Mouse (Mus musculus) stomach, embryonic 14.5 days (tissue): Measurements from ENCODE around the gene Slc9a4. TPM values are rescaled to one million over a fixed set of nuclear protein-coding genes. Genes with fewer than 3 reads are reported as not detected.
"Not testable (repeated sequence)": the region's sequence is repeated elsewhere in the genome, so short reads cannot be mapped to it uniquely, and the experiment has no call there.

Experiments used
- ATAC-seq: fragments of 200-750 bp; cut with Nextera tagmentation; 2 replicates; pipeline ENCODE4 v1.8.0; 2017; ENCODE audit warnings: low read depth, moderate TSS enrichment; ENCODE audit not compliant: insufficient number of reproducible peaks, insufficient read depth, low FRiP score
- H3K27ac ChIP-seq: fragments of 300-500 bp; sonication (generic); 2 replicates; pipeline ENCODE4 v1.5.1; 2014; ENCODE audit warnings: mild to moderate bottlenecking, low read length, moderate library complexity, mixed read lengths
- H3K27me3 ChIP-seq: fragments of 300-500 bp; sonication (generic); 2 replicates; pipeline ENCODE4 v1.6.1; 2014; ENCODE audit warnings: low read length, control low read depth, mixed read lengths; ENCODE audit not compliant: control insufficient read depth, insufficient read depth
- H3K36me3 ChIP-seq: fragments of 300-500 bp; sonication (generic); 2 replicates; pipeline ENCODE4 v1.6.1; 2014; ENCODE audit warnings: mild to moderate bottlenecking, control low read depth, low read length, moderate library complexity, mixed read lengths; ENCODE audit not compliant: control insufficient read depth, insufficient read depth
- H3K4me1 ChIP-seq: fragments of 300-500 bp; sonication (generic); 2 replicates; pipeline ENCODE4 v1.6.1; 2014; ENCODE audit warnings: low read length, control low read depth, mixed read lengths; ENCODE audit not compliant: control insufficient read depth, insufficient read depth
- H3K4me2 ChIP-seq: fragments of 300-500 bp; sonication (generic); replicated peaks from 2 replicates; pipeline ENCODE4 v1.6.1; 2014; ENCODE audit warnings: low read depth, low read length, control low read depth
- H3K4me3 ChIP-seq: fragments of 300-500 bp; sonication (generic); 2 replicates; pipeline ENCODE4 v1.5.1; 2014; ENCODE audit warnings: low read depth, low read length, control low read depth
- H3K9ac ChIP-seq: fragments of 300-500 bp; sonication (generic); replicated peaks from 2 replicates; pipeline ENCODE4 v1.6.1; 2014; ENCODE audit warnings: low read depth, mild to moderate bottlenecking, control low read depth, low read length, moderate library complexity, mixed read lengths
- H3K9me3 ChIP-seq: fragments of 300-500 bp; sonication (generic); 2 replicates; pipeline ENCODE4 v1.6.1; 2016; ENCODE audit warnings: low read depth, low read length, control low read depth; ENCODE audit not compliant: control insufficient read depth
- WGBS: fragments of 180-500 bp; shearing (Covaris S2); extraction: QIAGEN DNeasy Blood & Tissue Kit; methylation state at CpG from one replicate; pipeline ENCODE4 v1.1.7; 2014; 5-methylcytosine and 5-hydroxymethylcytosine counted together
- polyA plus RNA-seq: library from polyadenylated mRNA; unstranded; fragments of >200 nt; fragmentation: Nextera tagmentation; extraction: Ambion mirVana; gene quantifications from 2 replicates; pipeline ENCODE4 v1.2.1, GENCODE M21; 2014

Gene Slc9a4
- polyA plus RNA-seq, 1 experiment from 2014 or later: 2.3 TPM

GRCm38 (mm10) chr1:40659017-40659416 lies 79.1 kb downstream of the Slc9a4 start:
- Histone ChIP-seq H3K4me3 (no peak overlapping the region), H3K27ac (no peak overlapping the region), H3K9ac (no peak overlapping the region), H3K9me3 (no peaks in the 10 kb centered on the region), H3K27me3 (no peaks in the 10 kb centered on the region), H3K4me1 (no peaks in the 10 kb centered on the region), H3K36me3 (no peaks in the 10 kb centered on the region), H3K4me2 (peak overlapping the region; percentile 35)
- WGBS: 31% methylated on average over 12 of the region's 12 CpGs
- ATAC-seq: no peak

- Histone ChIP-seq H3K4me2 (no peak overlapping the region; the same call in 1 of the 2 replicates), H3K27me3 (no peaks in the 10 kb centered on the region), H3K9me3 (no peaks in the 10 kb centered on the region), H3K9ac (no peak overlapping the region), H3K4me1 (no peaks in the 10 kb centered on the region), H3K27ac (no peak overlapping the region), H3K4me3 (no peak overlapping the region), H3K36me3 (no peaks in the 10 kb centered on the region)
- 37% methylated on average over 9 of the region's 9 CpGs for WGBS
- ATAC-seq: no peak
Observed at GRCm38 (mm10) chr1:40659496-40659895, 79.6 kb downstream of the Slc9a4 start.

GRCm38 (mm10) chr1:40660838-40661237 lies 81.0 kb downstream of the Slc9a4 start:
- no peak for ATAC-seq
- no peaks in the 10 kb centered on the region for H3K9me3 ChIP-seq
- no peaks in the 10 kb centered on the region for H3K4me1 ChIP-seq
- H3K27ac ChIP-seq: no peak overlapping the region
- H3K27me3 ChIP-seq: no peaks in the 10 kb centered on the region
- no peak overlapping the region for H3K4me2 ChIP-seq
- H3K36me3 ChIP-seq: no peaks in the 10 kb centered on the region
- no peak overlapping the region for H3K4me3 ChIP-seq
- WGBS: 85% methylated on average over 6 of the region's 6 CpGs
- H3K9ac ChIP-seq: no peak overlapping the region

- H3K4me3 ChIP-seq: no peak overlapping the region
- H3K4me2 ChIP-seq: no peak overlapping the region
- H3K9me3 ChIP-seq: no peaks in the 10 kb centered on the region
- H3K9ac ChIP-seq: no peak overlapping the region
- ATAC-seq: no peak
- WGBS: 31% methylated on average over 12 of the region's 12 CpGs
- H3K36me3 ChIP-seq: no peaks in the 10 kb centered on the region
- no peak overlapping the region for H3K27ac ChIP-seq
- H3K4me1 ChIP-seq: no peaks in the 10 kb centered on the region
- H3K27me3 ChIP-seq: no peaks in the 10 kb centered on the region
Observed at GRCm38 (mm10) chr1:40665401-40666370, 85.8 kb downstream of the Slc9a4 start.

GRCm38 (mm10) chr1:40667442-40667841 lies 87.6 kb downstream of the Slc9a4 start:
- H3K27me3 ChIP-seq, H3K27ac ChIP-seq, H3K4me3 ChIP-seq, H3K4me1 ChIP-seq, H3K9me3 ChIP-seq, H3K4me2 ChIP-seq, ATAC-seq, H3K36me3 ChIP-seq, H3K9ac ChIP-seq: not testable (repeated sequence)
- WGBS: 16% methylated on average over 3 of the region's 3 CpGs

- Histone ChIP-seq H3K4me1 (no peaks in the 10 kb centered on the region), H3K27me3 (no peaks in the 10 kb centered on the region), H3K4me2 (no peak overlapping the region), H3K36me3 (no peaks in the 10 kb centered on the region), H3K9me3 (no peaks in the 10 kb centered on the region), H3K4me3 (no peak overlapping the region), H3K9ac (no peak overlapping the region), H3K27ac (no peak overlapping the region)
- ATAC-seq: no peak
- WGBS: 81% methylated on average over 3 of the region's 3 CpGs
Observed at GRCm38 (mm10) chr1:40670025-40670424, 90.1 kb downstream of the Slc9a4 start.

GRCm38 (mm10) chr1:40671490-40671889 lies 91.6 kb downstream of the Slc9a4 start:
- Histone ChIP-seq H3K4me2 (no peak overlapping the region), H3K4me3 (no peak overlapping the region), H3K4me1 (no peaks in the 10 kb centered on the region), H3K9me3 (no peaks in the 10 kb centered on the region), H3K27ac (no peak overlapping the region), H3K27me3 (no peaks in the 10 kb centered on the region), H3K9ac (no peak overlapping the region), H3K36me3 (no peaks in the 10 kb centered on the region)
- ATAC-seq: no peak
- 94% methylated on average over 4 of the region's 4 CpGs for WGBS

GRCm38 (mm10) chr1:40677306-40677705 lies 97.4 kb downstream of the Slc9a4 start:
- Histone ChIP-seq H3K4me1 (no peaks in the 10 kb centered on the region), H3K4me2 (no peak overlapping the region), H3K27me3 (peaks cover 34% of the 10 kb centered on the region), H3K4me3 (no peak overlapping the region), H3K9ac (no peak overlapping the region), H3K36me3 (no peaks in the 10 kb centered on the region), H3K9me3 (no peaks in the 10 kb centered on the region), H3K27ac (no peak overlapping the region)
- 47% methylated on average over 5 of the region's 5 CpGs for WGBS
- ATAC-seq: no peak
